Mouse (Mus musculus) stomach, embryonic 14.5 days (tissue): ENCODE measurements at regions not wholly inside any gene's neighbourhood (a gene's known extent, or its start where the extent isn't known, plus 50 kb on each side); places are given as distances from the start of the nearest gene placed in this dataset.

Experiments
- ATAC-seq: fragments of 200-750 bp; cut with Nextera tagmentation; 2 replicates; pipeline ENCODE4 v1.8.0; 2017; ENCODE audit warnings: low read depth, moderate TSS enrichment; ENCODE audit not compliant: insufficient number of reproducible peaks, insufficient read depth, low FRiP score
- H3K27ac ChIP-seq: fragments of 300-500 bp; sonication (generic); 2 replicates; pipeline ENCODE4 v1.5.1; 2014; ENCODE audit warnings: mild to moderate bottlenecking, low read length, moderate library complexity, mixed read lengths
- H3K27me3 ChIP-seq: fragments of 300-500 bp; sonication (generic); 2 replicates; pipeline ENCODE4 v1.6.1; 2014; ENCODE audit warnings: low read length, control low read depth, mixed read lengths; ENCODE audit not compliant: control insufficient read depth, insufficient read depth
- H3K36me3 ChIP-seq: fragments of 300-500 bp; sonication (generic); 2 replicates; pipeline ENCODE4 v1.6.1; 2014; ENCODE audit warnings: mild to moderate bottlenecking, control low read depth, low read length, moderate library complexity, mixed read lengths; ENCODE audit not compliant: control insufficient read depth, insufficient read depth
- H3K4me1 ChIP-seq: fragments of 300-500 bp; sonication (generic); 2 replicates; pipeline ENCODE4 v1.6.1; 2014; ENCODE audit warnings: low read length, control low read depth, mixed read lengths; ENCODE audit not compliant: control insufficient read depth, insufficient read depth
- H3K4me2 ChIP-seq: fragments of 300-500 bp; sonication (generic); replicated peaks from 2 replicates; pipeline ENCODE4 v1.6.1; 2014; ENCODE audit warnings: low read depth, low read length, control low read depth
- H3K4me3 ChIP-seq: fragments of 300-500 bp; sonication (generic); 2 replicates; pipeline ENCODE4 v1.5.1; 2014; ENCODE audit warnings: low read depth, low read length, control low read depth
- H3K9ac ChIP-seq: fragments of 300-500 bp; sonication (generic); replicated peaks from 2 replicates; pipeline ENCODE4 v1.6.1; 2014; ENCODE audit warnings: low read depth, mild to moderate bottlenecking, control low read depth, low read length, moderate library complexity, mixed read lengths
- H3K9me3 ChIP-seq: fragments of 300-500 bp; sonication (generic); 2 replicates; pipeline ENCODE4 v1.6.1; 2016; ENCODE audit warnings: low read depth, low read length, control low read depth; ENCODE audit not compliant: control insufficient read depth
- WGBS: fragments of 180-500 bp; shearing (Covaris S2); extraction: QIAGEN DNeasy Blood & Tissue Kit; methylation state at CpG from one replicate; pipeline ENCODE4 v1.1.7; 2014; 5-methylcytosine and 5-hydroxymethylcytosine counted together

GRCm38 (mm10) chr3:102360732-102361280 lies 108.9 kb upstream of the Ngf start:
- 62% methylated on average over 9 of the region's 9 CpGs for WGBS
- no peak for ATAC-seq

DNA sequence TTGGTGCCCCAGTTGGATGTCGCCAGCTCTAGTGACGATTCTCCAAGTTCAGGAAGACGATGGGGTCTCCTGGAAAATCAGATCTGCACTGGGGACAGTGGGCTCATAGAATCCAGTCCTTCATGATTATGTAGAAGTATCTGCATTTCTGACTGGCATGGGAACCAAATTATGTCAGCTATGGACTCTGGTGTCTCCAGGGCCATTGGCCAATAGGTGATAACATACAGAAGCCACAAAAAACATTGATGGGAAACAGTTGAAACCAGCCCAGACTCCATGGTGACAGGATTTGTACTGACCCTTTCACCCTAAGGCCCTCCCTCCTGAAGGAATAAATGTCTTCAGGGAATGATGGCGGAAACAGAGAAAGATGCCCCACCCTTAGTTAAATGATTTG lies 110.9 kb upstream of the Ngf start:
- H3K36me3 ChIP-seq = no peaks in the 10 kb centered on the region
- H3K27ac ChIP-seq = no peak overlapping the region
- WGBS = 93% methylated on average over 4 of the region's 4 CpGs
- ATAC-seq = no peak
- no peaks in the 10 kb centered on the region for H3K9me3 ChIP-seq
- no peak overlapping the region for H3K9ac ChIP-seq
- no peaks in the 10 kb centered on the region for H3K27me3 ChIP-seq
- no peak overlapping the region for H3K4me2 ChIP-seq
- H3K4me3 ChIP-seq = no peak overlapping the region
- no peaks in the 10 kb centered on the region for H3K4me1 ChIP-seq

More at GRCm38 (mm10) chr3:102360732-102361280, 108.9 kb upstream of the Ngf start:
- H3K27ac ChIP-seq = no peak overlapping the region
- no peaks in the 10 kb centered on the region for H3K36me3 ChIP-seq
- H3K27me3 ChIP-seq = no peaks in the 10 kb centered on the region
- H3K9ac ChIP-seq = no peak overlapping the region
- H3K4me1 ChIP-seq = no peaks in the 10 kb centered on the region
- no peak overlapping the region for H3K4me2 ChIP-seq
- H3K9me3 ChIP-seq = no peaks in the 10 kb centered on the region
- H3K4me3 ChIP-seq = no peak overlapping the region

DNA sequence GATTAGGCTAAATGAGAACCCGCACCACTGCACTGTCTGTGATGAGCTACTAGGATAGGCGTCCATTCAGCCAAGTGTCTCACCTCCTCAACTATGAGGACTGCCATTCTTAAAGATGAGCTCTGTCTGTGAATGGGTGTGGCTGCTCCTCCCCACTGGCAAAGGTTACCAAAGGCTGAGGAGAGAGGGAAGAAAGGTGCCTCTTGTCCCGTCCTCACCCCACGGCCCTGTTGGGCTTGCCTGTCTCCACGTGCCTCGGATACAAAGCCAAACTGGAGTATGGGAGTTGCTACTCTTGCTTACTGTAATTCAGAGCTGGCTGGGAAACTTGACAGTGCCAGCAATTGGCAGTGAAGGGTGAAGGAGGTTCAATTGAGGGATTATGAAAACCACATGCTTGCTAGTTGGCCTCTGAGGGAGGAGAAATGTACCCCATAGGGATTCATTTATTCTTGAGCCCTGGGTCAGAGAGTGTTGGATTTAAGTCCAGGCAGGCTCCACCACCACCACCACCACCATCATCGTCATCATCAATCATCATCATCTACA lies 112.6 kb upstream of the Ngf start:
- Histone ChIP-seq H3K4me1 (no peaks in the 10 kb centered on the region), H3K4me3 (no peak overlapping the region), H3K9ac (no peak overlapping the region), H3K9me3 (no peaks in the 10 kb centered on the region), H3K36me3 (no peaks in the 10 kb centered on the region), H3K4me2 (no peak overlapping the region), H3K27me3 (no peaks in the 10 kb centered on the region), H3K27ac (no peak overlapping the region)
- WGBS = 80% methylated on average over 7 of the region's 7 CpGs
- no peak for ATAC-seq

DNA sequence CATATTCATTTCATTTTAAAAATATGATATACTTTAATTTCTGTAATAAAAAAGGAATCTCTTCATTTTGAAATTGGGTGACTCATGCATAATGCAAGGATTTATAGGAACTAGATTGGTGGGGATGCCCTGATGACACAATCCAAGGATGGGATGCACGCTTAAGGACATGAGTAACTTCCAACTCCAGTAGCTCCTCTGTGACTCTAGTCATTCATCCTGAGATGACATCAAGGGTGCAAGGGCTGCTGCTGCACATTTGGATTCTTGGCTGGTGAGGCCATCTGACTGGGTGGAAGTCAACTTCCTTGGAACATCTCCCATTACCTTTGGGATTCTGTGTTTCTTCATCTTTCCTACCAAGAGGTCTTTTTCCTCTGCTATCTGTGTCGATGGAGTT lies 114.4 kb upstream of the Ngf start:
- Histone ChIP-seq H3K9ac (no peak overlapping the region), H3K27ac (no peak overlapping the region), H3K27me3 (no peaks in the 10 kb centered on the region), H3K9me3 (no peaks in the 10 kb centered on the region), H3K36me3 (no peaks in the 10 kb centered on the region), H3K4me3 (no peak overlapping the region), H3K4me1 (no peaks in the 10 kb centered on the region), H3K4me2 (no peak overlapping the region)
- WGBS = 98% methylated on average over 2 of the region's 2 CpGs
- no peak for ATAC-seq

DNA sequence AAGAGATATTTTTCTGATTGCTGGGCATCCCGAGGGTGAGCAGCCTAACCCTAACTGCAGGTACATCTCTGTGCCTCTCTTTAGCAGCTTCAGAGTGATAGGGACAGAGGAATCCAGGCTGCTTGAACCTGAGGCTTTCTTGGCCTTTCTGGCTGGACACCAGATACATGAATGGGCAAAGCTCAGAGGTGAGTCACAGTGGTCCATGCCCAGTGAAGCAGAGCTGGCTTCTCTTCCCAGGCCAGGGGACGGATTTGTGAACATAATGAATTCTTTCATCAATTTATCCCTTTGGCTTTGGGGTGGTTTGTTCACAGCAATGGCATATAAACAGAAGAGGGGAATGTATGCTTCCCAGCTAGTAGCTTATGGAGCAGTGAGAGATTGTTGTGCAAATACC lies 114.9 kb upstream of the Ngf start:
- H3K9ac ChIP-seq = no peak overlapping the region
- no peak overlapping the region for H3K27ac ChIP-seq
- H3K4me3 ChIP-seq = no peak overlapping the region
- no peak for ATAC-seq
- no peak overlapping the region for H3K4me2 ChIP-seq
- 70% methylated on average over 2 of the region's 2 CpGs for WGBS
- no peaks in the 10 kb centered on the region for H3K27me3 ChIP-seq
- H3K9me3 ChIP-seq = no peaks in the 10 kb centered on the region
- no peaks in the 10 kb centered on the region for H3K36me3 ChIP-seq
- H3K4me1 ChIP-seq = no peaks in the 10 kb centered on the region

DNA sequence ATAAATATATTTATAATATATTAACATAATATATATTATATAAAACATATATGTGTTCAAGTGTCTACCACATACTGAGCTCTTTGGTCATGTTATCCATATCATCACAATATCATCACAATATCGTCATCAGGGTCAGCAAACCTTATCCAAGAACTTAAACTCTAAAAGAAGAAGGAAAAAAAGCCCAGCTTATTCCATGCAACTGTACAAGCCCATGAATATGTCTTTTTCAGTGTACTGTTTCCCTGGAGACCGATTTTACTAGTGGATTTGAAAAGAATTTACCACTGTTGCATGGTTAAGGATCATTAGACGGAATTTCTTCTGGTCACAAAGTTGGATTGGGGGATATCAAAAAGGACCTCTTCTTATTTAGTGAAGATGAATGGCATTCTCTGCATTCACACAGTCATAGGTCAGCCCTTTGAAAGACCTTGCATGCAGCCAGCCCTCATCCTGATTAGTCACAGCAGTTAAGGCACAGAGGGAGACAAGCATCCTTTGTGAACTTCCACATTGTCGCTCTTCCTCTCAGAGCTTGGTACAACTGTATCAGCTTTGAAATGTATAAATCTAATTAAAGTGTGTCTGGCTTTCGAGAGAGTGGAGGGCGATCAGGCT lies 116.3 kb upstream of the Ngf start:
- no peaks in the 10 kb centered on the region for H3K9me3 ChIP-seq
- 75% methylated on average over 6 of the region's 6 CpGs for WGBS
- no peak overlapping the region for H3K4me3 ChIP-seq
- H3K9ac ChIP-seq = no peak overlapping the region
- no peak overlapping the region for H3K4me2 ChIP-seq
- no peaks in the 10 kb centered on the region for H3K36me3 ChIP-seq
- no peaks in the 10 kb centered on the region for H3K4me1 ChIP-seq
- no peak for ATAC-seq
- H3K27ac ChIP-seq = no peak overlapping the region
- H3K27me3 ChIP-seq = no peaks in the 10 kb centered on the region

DNA sequence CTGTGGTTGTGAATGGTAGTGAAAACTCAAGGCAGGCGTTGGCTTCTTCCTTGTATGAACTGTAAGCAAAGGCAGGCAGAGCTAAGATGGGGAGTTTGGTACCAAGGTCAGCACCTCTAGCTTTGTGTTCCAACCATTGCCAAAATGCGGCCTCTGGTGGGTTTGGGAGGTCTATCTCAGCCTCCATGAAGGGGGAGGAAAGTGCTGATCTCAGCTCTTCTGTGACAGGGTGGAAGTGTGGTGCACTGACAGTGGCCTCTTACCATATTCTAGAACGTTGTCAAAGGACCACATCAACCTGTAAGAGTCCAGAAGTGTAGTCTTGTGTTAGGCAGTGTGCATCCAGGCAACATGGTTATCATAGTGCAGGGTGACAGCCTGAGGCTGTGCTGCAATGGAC lies 123.6 kb upstream of the Ngf start:
- no peaks in the 10 kb centered on the region for H3K9me3 ChIP-seq
- H3K36me3 ChIP-seq = no peaks in the 10 kb centered on the region
- 78% methylated on average over 3 of the region's 3 CpGs for WGBS
- H3K4me3 ChIP-seq = no peak overlapping the region
- H3K27ac ChIP-seq = no peak overlapping the region
- H3K9ac ChIP-seq = no peak overlapping the region
- H3K27me3 ChIP-seq = no peaks in the 10 kb centered on the region
- H3K4me1 ChIP-seq = no peaks in the 10 kb centered on the region
- no peak for ATAC-seq
- no peak overlapping the region for H3K4me2 ChIP-seq

GRCm38 (mm10) chr3:102345291-102345690 lies 124.4 kb upstream of the Ngf start:
- H3K9ac ChIP-seq = no peak overlapping the region
- H3K27ac ChIP-seq = no peak overlapping the region
- no peaks in the 10 kb centered on the region for H3K9me3 ChIP-seq
- H3K4me3 ChIP-seq = no peak overlapping the region
- H3K27me3 ChIP-seq = no peaks in the 10 kb centered on the region
- H3K4me2 ChIP-seq = no peak overlapping the region
- no peaks in the 10 kb centered on the region for H3K4me1 ChIP-seq
- WGBS = 32% methylated on average over 5 of the region's 5 CpGs
- H3K36me3 ChIP-seq = no peaks in the 10 kb centered on the region
- no peak for ATAC-seq

GRCm38 (mm10) chr3:102340731-102341130 lies 129.0 kb upstream of the Ngf start:
- no peak for ATAC-seq

More at GRCm38 (mm10) chr3:102340731-102341130, 129.0 kb upstream of the Ngf start:
- Histone ChIP-seq H3K9me3 (no peaks in the 10 kb centered on the region), H3K27me3 (no peaks in the 10 kb centered on the region), H3K4me3 (no peak overlapping the region), H3K27ac (no peak overlapping the region), H3K9ac (no peak overlapping the region), H3K4me1 (no peaks in the 10 kb centered on the region), H3K36me3 (no peaks in the 10 kb centered on the region), H3K4me2 (no peak overlapping the region)
- WGBS = 28% methylated on average over 5 of the region's 5 CpGs
